Mouse (Mus musculus): ENCODE measurements around the gene Neurl2. TPM values are rescaled to one million over a fixed set of nuclear protein-coding genes. Genes with fewer than 3 reads are reported as not detected.

The Neurl2 gene
- total and polyA plus RNA-seq, 3 experiments, result 1.8 to 4.1 (median 2.1) TPM

GRCm38 (mm10) chr2:164806614-164807013 lies 26.6 kb downstream of the Neurl2 start:
- H3K27ac ChIP-seq (ENCODE audit: insufficient read depth, low read depth), result no peak overlapping the region
- peaks cover 5 to 25% of the 10 kb centered on the region in 2 experiments; a peak in 2 of 4 replicates for H3K4me1 ChIP-seq (ENCODE audit: control insufficient read depth in 1 of 2, insufficient read depth in 2 of 2)
- no peak overlapping the region for H3K4me2 ChIP-seq (ENCODE audit: insufficient read depth, low read depth, poor library complexity, severe bottlenecking)
- dilution Hi-C loops (cut with MboI; ENCODE audit: extremely low pct_ligation_motif_present, extremely low pct_unique_long_range_greater_than_20kb, low sequenced_read_pairs), result no loop called here
- H3K4me3 ChIP-seq (replicated peaks in 1 of 3; ENCODE audit: low read depth in 2 of 3, low read length in 2 of 3, poor library complexity in 1 of 3), result no peak overlapping the region
- no peaks in the 10 kb centered on the region for H3K9me3 ChIP-seq (replicated peaks; ENCODE audit: low read length)
- in situ Hi-C loops (cut with MboI; ENCODE audit: low pct_ligation_motif_present, low pct_unique_long_range_greater_than_20kb, low sequenced_read_pairs), result no loop called here
- H3K9ac ChIP-seq (ENCODE audit: insufficient read depth, low read depth), result no peak overlapping the region
- H3K79me2 ChIP-seq (replicated peaks; ENCODE audit: control insufficient read depth, extremely low read depth, insufficient read depth, poor library complexity, severe bottlenecking), result peaks cover 12% of the 10 kb centered on the region
- no peak for TF ChIP-seq IRF4 (IDR thresholded peaks at IDR 0.05; ENCODE audit: low read depth, low read length)
- no peak for TF ChIP-seq MXI1 (IDR thresholded peaks at IDR 0.05; ENCODE audit: low read depth, low read length)
- TF ChIP-seq KAT2A (IDR thresholded peaks at IDR 0.05; ENCODE audit: insufficient replicate concordance, low read length), result no peak
- no peak for TF ChIP-seq GABPA (IDR thresholded peaks at IDR 0.05; ENCODE audit: insufficient replicate concordance, low read depth, low read length)
- no peak for TF ChIP-seq NELFE (IDR thresholded peaks at IDR 0.05; ENCODE audit: low read depth, low read length)
- TF ChIP-seq PAX5 (IDR thresholded peaks at IDR 0.05; ENCODE audit: low read length), result no peak
- TF ChIP-seq USF2 (conservative IDR thresholded peaks at IDR 0.05; ENCODE audit: low read depth, low read length), result no peak
- no peak for TF ChIP-seq HCFC1 (IDR thresholded peaks at IDR 0.05; ENCODE audit: low read depth, low read length)
- no peak for TF ChIP-seq CTCF (conservative IDR thresholded peaks at IDR 0.05 in 1 of 2, IDR thresholded peaks at IDR 0.05 in 1 of 2; ENCODE audit: low read depth in 2 of 2, low read length in 2 of 2)
- TF ChIP-seq E2F4 (IDR thresholded peaks at IDR 0.05; ENCODE audit: insufficient replicate concordance, low read depth, low read length), result no peak
- no peak for TF ChIP-seq POLR2A (IDR thresholded peaks at IDR 0.05; ENCODE audit: low read depth, low read length)
- no peak for TF ChIP-seq ZNF384 (IDR thresholded peaks at IDR 0.05; ENCODE audit: low read depth, low read length)
- H3K27me3 ChIP-seq (replicated peaks), result no peaks in the 10 kb centered on the region
- H3K36me3 ChIP-seq (replicated peaks in 1 of 2; ENCODE audit: control insufficient read depth in 1 of 2, insufficient read depth in 1 of 2, low read length in 1 of 2), result peaks cover 7 to 44% of the 10 kb centered on the region in 2 experiments
- DNase-seq (ENCODE audit: extremely low read depth), result no peak

- Histone ChIP-seq H3K79me2 (replicated peaks; ENCODE audit: control insufficient read depth, extremely low read depth, insufficient read depth, poor library complexity, severe bottlenecking) (peaks cover 12% of the 10 kb centered on the region), H3K36me3 (replicated peaks in 1 of 2; ENCODE audit: control insufficient read depth in 1 of 2, insufficient read depth in 1 of 2, low read length in 1 of 2) (peaks cover 8 to 48% of the 10 kb centered on the region in 2 experiments), H3K9me3 (replicated peaks; ENCODE audit: low read length) (no peaks in the 10 kb centered on the region), H3K27me3 (replicated peaks) (no peaks in the 10 kb centered on the region), H3K27ac (ENCODE audit: insufficient read depth, low read depth) (peak overlapping the region; percentile 34), H3K4me3 (replicated peaks in 1 of 3; ENCODE audit: low read depth in 2 of 3, low read length in 2 of 3, poor library complexity in 1 of 3) (peak overlapping the region; percentile 76 to 93 (median 79)), H3K9ac (ENCODE audit: insufficient read depth, low read depth) (peak overlapping the region; percentile 64), H3K4me2 (ENCODE audit: insufficient read depth, low read depth, poor library complexity, severe bottlenecking) (peak overlapping the region; percentile 73), H3K4me1 (ENCODE audit: control insufficient read depth in 1 of 2, insufficient read depth in 2 of 2) (peaks cover 5 to 25% of the 10 kb centered on the region in 2 experiments; a peak in 2 of 4 replicates)
- TF ChIP-seq CTCF (conservative IDR thresholded peaks at IDR 0.05 in 1 of 2, IDR thresholded peaks at IDR 0.05 in 1 of 2; ENCODE audit: low read depth in 2 of 2, low read length in 2 of 2) (no peak), BHLHE40 (IDR thresholded peaks at IDR 0.05; ENCODE audit: low read depth, low read length) (no peak), ZMIZ1 (IDR thresholded peaks at IDR 0.05; ENCODE audit: low read depth, low read length) (no peak), GABPA (IDR thresholded peaks at IDR 0.05; ENCODE audit: insufficient replicate concordance, low read depth, low read length) (no peak), MAZ (IDR thresholded peaks at IDR 0.05; ENCODE audit: low read depth, low read length) (no peak), ZNF384 (IDR thresholded peaks at IDR 0.05; ENCODE audit: low read depth, low read length) (no peak), NRF1 (IDR thresholded peaks at IDR 0.05; ENCODE audit: low read depth, low read length) (no peak), MYC (IDR thresholded peaks at IDR 0.05; ENCODE audit: low read depth, low read length) (peak; percentile 55; the same call in 1 of the 2 replicates), RAD21 (IDR thresholded peaks at IDR 0.05; ENCODE audit: low read depth, low read length) (no peak), UBTF (IDR thresholded peaks at IDR 0.05; ENCODE audit: low read depth, low read length) (0 out of 2 replicates have a peak, but pooled peaks have one; percentile 19), ELF1 (IDR thresholded peaks at IDR 0.05; ENCODE audit: low read depth, low read length) (no peak)
- DNase-seq (ENCODE audit: extremely low read depth), result no peak
- in situ Hi-C loops (cut with MboI; ENCODE audit: low pct_ligation_motif_present, low pct_unique_long_range_greater_than_20kb, low sequenced_read_pairs) (no loop called here), dilution Hi-C loops (cut with MboI; ENCODE audit: extremely low pct_ligation_motif_present, extremely low pct_unique_long_range_greater_than_20kb, low sequenced_read_pairs) (no loop called here)
Measured at GRCm38 (mm10) chr2:164805332-164805718, 27.9 kb downstream of the Neurl2 start.
